Mouse (Mus musculus) large intestine, adult 2 months (tissue): Measurements from ENCODE around the gene Rasgrf1. TPM values are rescaled to one million over a fixed set of nuclear protein-coding genes. Genes with fewer than 3 reads are reported as not detected.

Source experiments
- DNase-seq: peaks from one replicate; pipeline ENCODE4 v3.0.0-alpha.2; 2012; ENCODE audit warnings: low read depth, low spot score
- WGBS: fragments of 180-500 bp; shearing (Covaris S2); methylation state at CpG from one replicate; pipeline ENCODE4 v1.1.7; 2018; 5-methylcytosine and 5-hydroxymethylcytosine counted together
- polyA plus RNA-seq: library from polyadenylated mRNA; depleted of rRNA; stranded (reverse); fragments of >200 nt; gene quantifications from 2 replicates; pipeline ENCODE4 v1.2.3, GENCODE M21; 2012

The Rasgrf1 gene
- polyA plus RNA-seq, 1 experiment: 0.06 TPM

DNA sequence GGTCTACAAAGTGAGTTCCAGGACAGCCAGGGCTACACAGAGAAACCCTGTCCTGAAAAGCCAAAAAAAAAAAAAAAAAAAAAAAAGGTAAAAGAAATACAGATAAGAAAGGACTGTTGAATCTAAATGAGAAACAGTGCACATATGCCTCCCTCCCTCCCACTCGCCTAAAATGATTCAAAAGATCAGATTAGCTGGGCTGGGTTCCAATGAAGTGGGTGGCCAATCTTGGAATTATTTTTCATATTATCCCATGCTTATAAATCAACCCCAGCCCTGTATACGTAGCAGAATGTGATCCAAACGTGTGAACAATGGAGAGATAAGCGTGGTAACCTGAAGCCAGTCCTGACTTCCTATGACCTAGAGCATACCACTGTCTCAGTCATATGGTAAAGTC lies 8.5 kb upstream of the Rasgrf1 start:
- DNase-seq: no peak
- WGBS: 72% methylated on average over 4 of the region's 4 CpGs

DNA sequence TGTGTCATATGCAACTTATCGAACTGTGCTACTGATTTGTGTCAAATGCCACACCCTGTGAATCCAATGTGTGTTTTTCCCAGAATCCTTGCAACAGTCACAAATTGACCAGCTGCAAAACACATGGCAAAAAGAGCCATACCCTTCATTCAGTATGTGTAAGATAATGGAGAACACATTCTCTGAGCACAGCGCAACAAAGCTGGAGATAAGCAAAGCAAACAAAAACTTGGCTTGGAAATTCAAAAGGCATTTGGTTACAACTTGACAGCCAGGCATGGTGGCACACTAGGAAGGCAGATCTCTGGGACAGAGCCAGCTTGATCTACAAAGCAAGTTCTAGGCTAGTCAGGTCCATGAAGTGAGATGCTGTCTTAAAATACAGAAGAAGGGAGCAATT lies 6.9 kb upstream of the Rasgrf1 start:
- peak; percentile 11 for DNase-seq
- 31% methylated on average over 2 of the region's 2 CpGs for WGBS

DNA sequence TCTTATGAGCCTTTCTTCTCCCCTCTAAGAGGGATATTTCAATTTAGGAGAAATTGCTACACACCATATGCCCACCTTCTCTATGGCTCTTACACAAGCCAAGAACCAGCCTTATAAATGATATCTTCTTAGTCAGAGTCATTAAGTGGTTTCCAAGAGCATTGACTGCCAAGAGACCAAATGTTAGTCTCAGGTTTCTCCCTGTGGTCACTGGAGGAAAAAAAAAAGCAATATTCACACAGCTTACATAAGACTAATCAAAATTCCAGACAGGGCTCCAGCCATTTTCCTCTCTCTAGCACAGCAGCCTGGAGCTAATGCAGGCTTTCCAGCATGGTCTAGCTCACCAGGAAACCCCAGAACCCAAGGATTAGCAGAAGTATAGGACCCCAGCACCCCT lies 3.1 kb upstream of the Rasgrf1 start:
- DNase-seq: no peak

- DNase-seq: no peak
Observed at GRCm38 (mm10) chr9:89907941-89908340, 1.8 kb upstream of the Rasgrf1 start.

GRCm38 (mm10) chr9:89908601-89909000 lies 1.1 kb upstream of the Rasgrf1 start:
- WGBS: 2% methylated on average over 33 of the region's 33 CpGs
- no peak for DNase-seq

DNA sequence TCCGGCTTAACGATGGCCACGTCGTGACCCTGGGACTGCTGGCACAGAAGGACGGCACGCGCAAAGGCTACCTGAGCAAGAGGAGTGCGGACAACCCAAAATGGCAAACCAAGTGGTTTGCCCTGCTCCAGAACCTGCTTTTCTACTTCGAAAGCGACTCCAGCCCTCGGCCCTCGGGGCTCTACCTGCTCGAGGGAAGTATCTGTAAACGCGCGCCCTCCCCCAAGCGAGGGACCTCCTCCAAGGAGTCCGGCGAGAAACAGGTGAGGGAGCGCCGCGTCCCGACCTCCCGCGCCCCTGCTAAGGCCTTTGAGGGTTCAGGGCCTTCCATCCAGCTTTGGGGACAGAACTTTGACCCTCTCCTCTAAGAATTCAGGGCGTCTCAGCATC lies 298 bp downstream of the Rasgrf1 start:
- DNase-seq: no peak
- WGBS: 2% methylated on average over 26 of the region's 26 CpGs

GRCm38 (mm10) chr9:89910741-89911444 lies 1.2 kb downstream of the Rasgrf1 start:
- WGBS: 5% methylated on average over 34 of the region's 34 CpGs
- no peak for DNase-seq

GRCm38 (mm10) chr9:89911891-89912549 lies 2.3 kb downstream of the Rasgrf1 start:
- no peak for DNase-seq
- 71% methylated on average over 5 of the region's 5 CpGs for WGBS

DNA sequence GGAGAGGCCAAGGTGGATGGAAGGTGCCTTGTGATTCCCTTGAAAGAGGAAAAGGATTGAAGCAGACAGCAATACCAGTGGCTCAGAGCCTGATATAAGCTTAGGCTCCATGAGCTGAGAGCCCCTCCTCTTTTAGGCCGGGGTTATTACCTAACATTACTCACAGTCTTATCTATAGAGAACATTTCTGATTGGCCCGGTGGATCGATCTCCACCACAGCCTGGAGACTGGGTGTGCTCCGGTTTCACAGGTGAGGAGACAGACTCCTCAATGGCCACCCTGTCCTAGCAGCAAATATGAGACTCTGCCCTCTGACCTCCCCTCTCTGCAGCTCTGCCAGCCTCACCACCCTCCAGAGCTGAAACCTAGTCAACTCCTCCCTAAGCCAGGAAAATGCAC lies 3.4 kb downstream of the Rasgrf1 start:
- 24% methylated on average over 4 of the region's 4 CpGs for WGBS
- DNase-seq: no peak

GRCm38 (mm10) chr9:89916471-89916870 lies 6.8 kb downstream of the Rasgrf1 start:
- 91% methylated on average over 7 of the region's 7 CpGs for WGBS
- no peak for DNase-seq

- 65% methylated on average over 1 of the region's 1 CpGs for WGBS
- DNase-seq: no peak
Observed at GRCm38 (mm10) chr9:89917431-89917830, 7.7 kb downstream of the Rasgrf1 start.

DNA sequence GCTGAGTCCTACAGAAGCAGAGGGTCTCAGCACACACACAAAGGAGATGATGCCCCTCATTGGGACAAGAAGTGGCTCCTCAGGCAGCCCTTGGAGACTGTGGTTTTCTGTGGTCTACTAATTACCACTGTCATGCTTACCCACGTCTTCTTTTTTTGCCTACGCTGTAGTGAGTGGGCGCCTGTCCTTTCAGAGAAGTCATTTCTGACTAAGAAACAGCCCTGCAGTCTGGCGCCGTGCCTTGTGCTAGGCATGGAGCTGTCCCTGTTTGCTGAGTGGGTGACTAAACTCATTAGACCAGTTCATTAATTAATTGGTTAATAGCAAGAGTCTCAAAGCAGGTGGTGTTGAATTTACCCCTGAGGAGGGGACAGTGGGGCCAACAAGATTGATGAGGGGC lies 9.1 kb downstream of the Rasgrf1 start:
- WGBS: 79% methylated on average over 5 of the region's 5 CpGs
- DNase-seq: no peak

DNA sequence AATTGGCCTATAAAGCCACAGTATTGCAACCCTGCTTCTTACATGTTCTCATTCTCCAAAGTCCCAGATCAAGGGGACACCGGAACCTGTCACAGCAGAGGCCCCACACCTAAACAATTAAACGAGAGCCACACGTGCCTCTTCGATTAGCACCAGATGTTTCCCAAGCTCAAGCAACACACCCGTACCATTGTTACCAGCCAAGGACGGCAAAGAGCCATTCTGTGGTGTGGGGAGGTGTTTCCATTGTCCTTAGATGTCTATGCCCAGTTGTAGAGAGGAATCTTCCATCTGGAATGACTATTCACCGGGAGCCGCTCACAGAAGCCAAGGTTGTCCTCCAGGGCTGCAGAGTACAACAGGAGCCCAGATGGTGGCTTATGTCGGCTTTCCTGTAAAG lies 11.4 kb downstream of the Rasgrf1 start:
- DNase-seq: no peak
- WGBS: 63% methylated on average over 9 of the region's 9 CpGs

GRCm38 (mm10) chr9:89922666-89923065 lies 13.0 kb downstream of the Rasgrf1 start:
- WGBS: 80% methylated on average over 1 of the region's 1 CpGs
- DNase-seq: no peak

DNA sequence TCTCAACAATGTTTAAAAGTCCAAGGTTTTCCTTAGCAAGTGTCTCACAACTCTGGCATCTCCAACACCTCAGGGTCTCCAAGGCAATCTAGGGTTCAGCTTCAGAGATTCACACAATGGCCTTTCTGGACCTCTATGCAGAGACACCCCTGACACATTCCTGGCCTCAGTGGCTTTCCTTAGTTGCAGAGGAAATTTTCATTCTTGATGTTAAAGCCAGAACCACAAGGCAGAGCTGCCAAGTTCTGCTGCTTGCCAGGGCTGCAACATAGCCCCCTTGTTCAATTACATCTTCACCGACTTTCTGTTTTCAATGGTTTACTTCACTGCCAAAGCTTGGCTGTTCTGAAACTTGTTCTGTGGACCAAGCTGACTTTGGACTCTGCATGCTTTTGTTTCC lies 15.1 kb downstream of the Rasgrf1 start:
- DNase-seq: no peak
- 75% methylated on average over 1 of the region's 1 CpGs for WGBS

DNA sequence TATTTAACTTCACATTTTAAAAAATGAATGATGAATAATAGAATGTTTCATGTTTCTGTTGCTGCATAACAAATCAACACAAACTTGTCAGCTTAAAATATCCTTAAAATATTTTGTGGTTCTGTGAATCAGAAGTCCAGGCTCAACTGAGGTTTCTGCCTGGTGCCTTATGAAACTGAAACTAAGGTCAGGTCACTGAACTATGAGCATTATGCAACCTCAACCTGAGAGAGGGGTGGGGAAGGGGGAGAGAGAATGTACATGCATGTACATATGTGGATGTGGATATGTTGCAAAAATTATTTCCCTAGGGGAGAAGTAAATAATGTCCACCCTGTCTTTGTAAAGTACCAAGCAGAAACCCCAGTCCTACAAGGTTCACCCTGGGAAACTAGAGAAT lies 18.8 kb downstream of the Rasgrf1 start:
- DNase-seq: no peak

GRCm38 (mm10) chr9:89940428-89940827 lies 30.7 kb downstream of the Rasgrf1 start:
- no peak for DNase-seq

GRCm38 (mm10) chr9:89946830-89947229 lies 37.1 kb downstream of the Rasgrf1 start:
- DNase-seq: no peak
- 84% methylated on average over 9 of the region's 9 CpGs for WGBS

More at GRCm38 (mm10) chr9:89940428-89940827, 30.7 kb downstream of the Rasgrf1 start:
- 57% methylated on average over 1 of the region's 1 CpGs for WGBS

- no peak for DNase-seq
- 51% methylated on average over 5 of the region's 5 CpGs for WGBS
Observed at GRCm38 (mm10) chr9:89948602-89949001, 38.9 kb downstream of the Rasgrf1 start.

- DNase-seq: no peak
- WGBS: 90% methylated on average over 22 of the region's 22 CpGs
Observed at GRCm38 (mm10) chr9:89953596-89954215, 44.0 kb downstream of the Rasgrf1 start.

GRCm38 (mm10) chr9:89954860-89955479 lies 45.3 kb downstream of the Rasgrf1 start:
- WGBS: 37% methylated on average over 8 of the region's 8 CpGs

More at GRCm38 (mm10) chr9:89954860-89955479, 45.3 kb downstream of the Rasgrf1 start:
- no peak for DNase-seq
